Mouse (Mus musculus): ENCODE results near the gene Coro2a. TPM values are rescaled to one million over a fixed set of nuclear protein-coding genes. Genes with fewer than 3 reads are reported as not detected.

Gene Coro2a
- total RNA-seq, 2 experiments from 2014 or later, result 37.9 to 39.9 TPM

DNA sequence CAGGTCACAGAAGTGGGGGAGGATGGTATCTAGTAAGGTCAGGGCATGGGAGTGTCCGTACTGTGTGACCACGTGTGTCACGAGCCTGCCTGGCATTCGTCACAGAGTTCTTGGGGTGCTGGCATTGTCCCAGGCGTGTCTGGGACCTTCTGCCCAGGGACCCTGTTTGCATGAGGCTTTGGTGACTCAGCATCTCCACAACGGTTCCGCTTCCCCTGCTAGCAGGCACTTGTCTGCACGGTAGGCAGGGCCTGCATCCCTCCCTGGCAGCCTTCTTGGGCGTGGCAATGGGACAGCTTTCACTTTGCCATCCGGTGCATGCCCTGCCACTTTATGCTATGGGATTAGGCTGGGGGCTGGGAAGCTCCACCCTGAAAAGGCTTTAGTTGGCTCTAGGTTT is 38.2 kb downstream of the Coro2a start:
- intact Hi-C loops (cut with DNase I), result no loop called here
- DNase-seq, result no peak

GRCm38 (mm10) chr4:46562841-46563240 is 39.2 kb downstream of the Coro2a start:
- no peak for DNase-seq
- intact Hi-C loops (cut with DNase I), result no loop called here

GRCm38 (mm10) chr4:46562037-46562436 is 40.0 kb downstream of the Coro2a start:
- intact Hi-C loops (cut with DNase I), result no loop called here
- DNase-seq, result no peak

GRCm38 (mm10) chr4:46560069-46560705 is 41.8 kb downstream of the Coro2a start:
- DNase-seq, result no peak
- intact Hi-C loops (cut with DNase I), result no loop called here

- intact Hi-C loops (cut with DNase I), result loop anchor here (5.0 kb wide), 1 partner anchor 52 kb away; no protein-coding TSS in a partner anchor
- no peak for DNase-seq
Measured at GRCm38 (mm10) chr4:46558672-46559667, 43.0 kb downstream of the Coro2a start.

GRCm38 (mm10) chr4:46556933-46557332 is 45.1 kb downstream of the Coro2a start:
- intact Hi-C loops (cut with DNase I), result loop anchor here (5.0 kb wide), 1 partner anchor 50 kb away; no protein-coding TSS in a partner anchor
- no peak for DNase-seq

GRCm38 (mm10) chr4:46555762-46556161 is 46.2 kb downstream of the Coro2a start:
- no peak for DNase-seq
- intact Hi-C loops (cut with DNase I), result loop anchor here (5.0 kb wide), 1 partner anchor 48 kb away; no protein-coding TSS in a partner anchor

DNA sequence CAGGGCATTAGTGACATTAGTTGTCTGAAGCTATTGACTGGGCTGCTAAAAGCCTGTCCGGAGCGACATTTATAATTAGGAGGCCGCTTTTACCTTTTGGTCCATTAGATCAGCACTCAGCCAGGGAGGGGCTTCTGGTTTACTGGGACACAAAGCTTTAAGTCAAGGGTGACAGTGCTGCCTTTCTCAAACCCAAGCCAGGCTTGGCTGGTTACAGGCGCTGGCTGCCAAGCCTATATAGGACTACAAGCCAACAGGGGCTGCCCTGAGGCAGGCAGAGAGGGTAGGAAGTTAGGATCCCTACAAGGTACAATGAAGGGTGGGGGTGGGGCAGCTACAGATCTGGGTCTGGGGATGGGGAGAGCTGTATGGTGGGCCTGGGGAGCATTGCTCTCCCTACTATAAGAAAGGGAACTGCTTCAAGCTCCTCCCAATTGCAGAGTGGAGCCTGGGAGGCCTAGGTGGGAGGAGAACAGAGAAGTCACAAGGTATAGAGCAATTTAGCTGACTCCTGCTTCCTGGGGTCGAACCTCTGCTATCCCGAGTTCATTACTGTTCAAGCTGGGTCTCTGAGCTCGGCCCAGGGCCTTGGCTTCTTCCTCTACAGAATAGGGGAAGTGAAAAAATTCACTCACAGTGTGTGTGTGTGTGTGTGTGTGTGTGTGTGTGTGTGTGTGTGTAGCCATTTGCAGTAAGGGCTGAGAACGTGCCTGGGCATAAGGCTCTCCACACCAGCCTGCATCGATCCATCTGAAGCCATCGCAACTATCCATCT is 47.5 kb downstream of the Coro2a start:
- intact Hi-C loops (cut with DNase I), result loop anchor here (5.0 kb wide), 1 partner anchor 47 kb away; no protein-coding TSS in a partner anchor
- no peak for DNase-seq

GRCm38 (mm10) chr4:46553864-46554263 is 48.1 kb downstream of the Coro2a start:
- intact Hi-C loops (cut with DNase I), result no loop called here
- DNase-seq, result peak; percentile 68

- no peak for DNase-seq
- intact Hi-C loops (cut with DNase I), result no loop called here
Measured at GRCm38 (mm10) chr4:46550406-46550805, 51.6 kb downstream of the Coro2a start.

DNA sequence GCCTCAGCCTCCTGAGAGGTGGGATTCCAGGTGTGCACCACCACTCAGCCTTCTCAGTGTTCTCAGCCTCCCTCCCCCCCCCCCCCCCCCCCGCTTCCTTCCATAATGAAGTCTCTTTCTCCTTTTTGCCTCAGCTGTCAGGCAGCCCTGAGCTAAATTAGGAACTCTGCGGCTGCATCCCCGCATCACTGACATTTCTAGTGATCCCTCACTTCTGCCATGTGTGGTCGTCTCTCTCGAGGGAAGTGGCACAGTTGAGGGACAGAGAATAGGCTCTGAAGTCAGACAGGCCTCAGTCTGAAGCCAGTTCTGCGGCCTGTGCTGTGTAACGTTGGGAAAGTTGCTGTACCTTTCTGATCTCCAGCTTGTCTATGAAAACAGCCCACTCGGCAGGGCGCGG is 52.0 kb downstream of the Coro2a start:
- intact Hi-C loops (cut with DNase I), result no loop called here
- DNase-seq, result no peak

DNA sequence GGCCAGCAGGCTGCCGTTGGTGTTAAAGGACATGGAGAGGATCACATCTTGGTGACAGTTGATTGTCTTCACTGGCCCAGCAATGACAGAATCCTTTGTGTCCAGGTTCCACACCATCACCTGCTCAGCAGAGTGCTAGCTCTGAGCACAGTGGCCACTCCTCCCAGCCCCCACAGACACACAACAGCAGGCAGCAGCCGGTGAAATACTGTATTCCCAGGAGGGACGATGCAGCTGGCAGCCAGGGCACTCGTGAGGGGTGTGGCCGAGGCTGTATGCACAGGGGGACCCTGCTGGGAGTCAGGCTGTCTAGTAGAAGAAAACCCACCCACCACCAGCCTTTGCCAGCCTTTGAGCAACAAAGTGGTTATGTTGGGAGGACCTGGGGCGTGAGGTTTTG is 55.3 kb downstream of the Coro2a start:
- peak; percentile 63 for DNase-seq
- intact Hi-C loops (cut with DNase I), result no loop called here

- intact Hi-C loops (cut with DNase I), result no loop called here
- DNase-seq, result no peak
Measured at GRCm38 (mm10) chr4:46545498-46545897, 56.5 kb downstream of the Coro2a start.

DNA sequence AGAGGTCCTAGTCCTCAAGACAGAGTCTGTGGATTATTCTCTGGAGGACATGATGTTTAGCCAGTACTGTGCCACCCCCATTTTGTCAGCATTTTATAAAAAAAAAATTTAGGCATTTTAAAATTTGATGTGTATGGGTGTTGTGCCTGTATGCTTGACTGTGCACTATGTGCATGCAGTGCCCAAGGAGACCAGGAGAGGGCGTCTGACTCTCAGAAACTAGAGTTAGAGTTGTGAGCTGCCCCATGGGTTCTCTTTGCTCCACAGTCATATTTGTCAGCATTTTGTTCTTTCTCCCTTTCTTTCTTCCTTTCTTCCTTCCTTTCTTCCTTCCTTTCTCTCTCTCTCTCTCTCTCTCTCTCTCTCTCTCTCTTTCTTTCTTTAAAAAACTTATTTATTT is 57.7 kb downstream of the Coro2a start:
- DNase-seq, result peak; percentile 41
- intact Hi-C loops (cut with DNase I), result no loop called here

DNA sequence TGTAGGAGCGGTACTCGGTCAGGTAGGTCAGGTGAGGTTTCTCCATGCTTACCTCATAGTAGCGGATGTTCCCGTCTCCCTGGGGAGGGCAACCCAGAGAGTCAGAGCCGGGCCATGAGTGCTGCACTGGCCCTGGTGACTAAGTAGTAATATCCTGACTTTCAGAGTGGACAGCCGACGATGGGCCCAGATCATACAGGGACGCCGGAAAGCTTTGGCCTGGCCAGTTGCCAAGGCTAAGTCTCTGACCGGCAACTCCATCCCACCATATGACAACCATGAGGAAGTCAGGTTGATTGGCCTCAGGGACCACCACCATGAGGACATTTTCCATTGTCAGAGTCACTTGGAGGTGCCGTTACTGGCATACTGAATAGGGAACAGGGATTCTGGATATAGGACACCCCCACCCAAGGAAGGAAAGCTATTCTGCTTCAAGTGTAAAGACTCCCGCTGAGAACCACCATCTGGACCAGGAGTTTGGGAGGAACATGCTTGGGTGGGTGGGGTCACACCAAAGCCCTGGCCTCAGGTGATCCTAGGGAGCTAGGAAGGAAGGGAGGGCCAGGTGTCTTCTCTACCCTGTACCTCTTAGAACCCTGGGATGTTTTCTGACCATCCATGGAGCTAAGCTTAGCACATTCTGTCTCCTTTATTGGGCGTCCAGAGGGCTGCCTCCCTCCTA is 58.5 kb downstream of the Coro2a start:
- DNase-seq, result no peak
- intact Hi-C loops (cut with DNase I), result no loop called here

DNA sequence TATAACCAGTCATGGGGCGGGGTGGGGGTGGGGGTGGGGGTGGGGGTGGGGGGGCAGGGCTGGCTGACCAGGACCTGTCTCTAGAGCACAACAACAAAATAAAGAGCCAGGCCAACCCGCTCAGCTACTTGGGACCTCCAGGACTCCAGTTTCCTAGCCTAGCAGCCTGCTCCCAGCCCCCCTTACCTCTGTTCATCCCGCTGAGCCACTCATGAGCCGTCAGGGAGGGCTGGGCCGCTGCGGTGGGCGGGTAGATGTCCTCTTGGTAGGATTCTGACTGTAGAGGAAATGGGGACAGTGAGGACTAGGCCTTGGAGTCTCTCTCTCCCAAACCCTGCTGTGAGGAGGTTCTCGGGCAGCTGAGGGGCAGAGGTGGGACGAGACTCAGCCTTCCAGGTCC is 60.3 kb downstream of the Coro2a start:
- DNase-seq, result no peak
- intact Hi-C loops (cut with DNase I), result no loop called here

DNA sequence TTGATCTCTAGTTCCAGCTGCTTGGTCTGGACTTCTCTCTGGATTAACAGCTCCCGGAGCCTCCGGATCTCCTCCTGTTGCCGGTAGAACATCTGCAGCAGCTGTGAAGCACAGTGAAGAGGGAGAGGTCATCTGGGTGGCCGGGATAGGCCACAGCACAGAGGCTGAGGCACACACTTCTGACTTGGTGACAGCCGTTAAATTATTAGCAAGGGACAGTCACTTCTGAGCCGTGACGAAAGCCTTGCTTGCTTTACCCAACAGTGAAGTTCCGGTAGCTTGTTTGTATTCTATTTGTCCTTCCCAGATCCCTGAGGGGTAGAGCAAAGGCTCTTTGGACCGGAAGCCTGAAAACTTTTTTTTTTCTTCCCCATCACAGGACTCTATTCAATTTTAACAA is 62.8 kb downstream of the Coro2a start:
- no peak for DNase-seq
- intact Hi-C loops (cut with DNase I), result no loop called here

- intact Hi-C loops (cut with DNase I), result no loop called here
- DNase-seq, result peak; percentile 13
Measured at GRCm38 (mm10) chr4:46535840-46536361, 66.1 kb downstream of the Coro2a start, which contains the start of gene Trim14. Gene Trim14 (minus strand): TSS chr4:46536141.

- DNase-seq, result no peak
- intact Hi-C loops (cut with DNase I), result no loop called here
Measured at GRCm38 (mm10) chr4:46535094-46535830, 66.7 kb downstream of the Coro2a start.
